Mouse (Mus musculus): ENCODE results near the gene Sema3b. TPM values are rescaled to one million over a fixed set of nuclear protein-coding genes. Genes with fewer than 3 reads are reported as not detected.
A peak's percentile ranks its signal among the peaks of the same experiment; 100 is the strongest.

The Sema3b gene
- polyA plus RNA-seq, 1 experiment from 2014 or later = 14.9 TPM

DNA sequence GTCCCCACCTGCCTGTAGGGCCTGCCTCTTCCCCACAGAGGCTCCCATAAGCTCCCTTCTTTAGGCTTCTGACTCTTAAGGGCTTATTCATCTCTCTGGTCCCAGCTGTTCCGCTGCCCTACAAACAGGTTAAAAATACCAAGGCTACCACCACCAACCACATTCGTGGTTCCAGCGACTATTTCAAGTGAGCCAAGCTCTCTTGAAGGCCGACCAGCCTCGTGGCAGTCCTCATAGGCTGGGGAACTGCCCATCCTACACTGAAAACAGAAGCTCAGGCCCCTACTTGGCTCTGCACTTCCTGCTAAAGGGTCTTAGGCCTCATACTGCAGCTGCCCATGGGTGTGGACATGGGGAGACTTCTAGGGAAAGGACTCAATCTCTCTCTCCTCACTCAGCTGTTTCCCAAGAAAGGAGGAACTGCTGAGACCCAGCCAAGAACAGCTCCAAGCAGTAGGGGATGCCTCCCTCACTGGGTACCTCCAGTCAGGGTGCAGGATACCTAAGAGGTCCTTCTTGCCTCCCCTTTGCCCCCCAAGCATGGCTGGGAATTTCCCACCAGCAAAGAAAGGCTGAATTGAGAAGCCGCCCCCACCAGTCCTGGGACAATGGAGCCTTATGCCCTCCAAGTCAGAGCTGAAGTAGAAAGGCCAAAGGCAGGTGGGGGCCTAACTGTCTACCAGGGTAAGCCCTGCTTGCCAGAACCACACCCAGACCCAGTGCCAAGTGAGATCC, 2.6 kb upstream of the Sema3b start:
- H3K27me3 ChIP-seq (ENCODE audit: control insufficient read depth, insufficient read depth, low read length) = no peaks in the 10 kb centered on the region
- no peak overlapping the region; the same call in 1 of the 2 replicates for H3K4me3 ChIP-seq (replicated peaks; ENCODE audit: low read length)
- peak overlapping the region; percentile 85 for H3K9ac ChIP-seq (ENCODE audit: low read length)
- H3K4me1 ChIP-seq (ENCODE audit: control insufficient read depth, insufficient read depth, low read length) = peaks cover 41% of the 10 kb centered on the region
- peak overlapping the region; percentile 91 for H3K4me2 ChIP-seq (ENCODE audit: low read depth, low read length)
- H3K36me3 ChIP-seq (ENCODE audit: control insufficient read depth, insufficient read depth, low read length) = peaks cover 19% of the 10 kb centered on the region
- WGBS = 68% methylated on average over 6 of the region's 6 CpGs
- peak overlapping the region; percentile 94 for H3K27ac ChIP-seq (ENCODE audit: low read length)
- no peak for ATAC-seq (ENCODE audit: insufficient read depth, low FRiP score)
- no peaks in the 10 kb centered on the region for H3K9me3 ChIP-seq (replicated peaks; ENCODE audit: control insufficient read depth, low read length)

DNA sequence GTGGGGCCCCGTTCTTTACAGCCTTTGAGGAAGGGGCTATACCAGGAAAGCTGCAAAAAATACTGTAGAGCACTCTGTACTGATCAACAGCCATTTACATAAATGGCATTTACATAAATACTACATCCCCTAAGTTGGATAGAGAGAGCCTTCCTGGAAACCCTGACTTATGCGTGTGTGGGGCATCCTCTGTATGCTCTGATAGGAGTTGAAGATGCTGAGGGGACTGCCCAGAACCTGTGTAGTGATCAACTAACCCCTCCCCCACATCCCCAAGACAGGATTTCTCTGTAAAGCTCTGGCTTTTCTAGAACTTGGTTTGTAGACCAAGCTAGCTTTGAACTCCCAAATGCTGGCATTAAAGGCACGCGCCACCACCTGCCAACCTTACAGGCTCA, 403 bp upstream of the Sema3b start:
- peaks cover under 1% of the 10 kb centered on the region; the same call in 1 of the 2 replicates for H3K36me3 ChIP-seq (ENCODE audit: control insufficient read depth, insufficient read depth, low read length)

DNA sequence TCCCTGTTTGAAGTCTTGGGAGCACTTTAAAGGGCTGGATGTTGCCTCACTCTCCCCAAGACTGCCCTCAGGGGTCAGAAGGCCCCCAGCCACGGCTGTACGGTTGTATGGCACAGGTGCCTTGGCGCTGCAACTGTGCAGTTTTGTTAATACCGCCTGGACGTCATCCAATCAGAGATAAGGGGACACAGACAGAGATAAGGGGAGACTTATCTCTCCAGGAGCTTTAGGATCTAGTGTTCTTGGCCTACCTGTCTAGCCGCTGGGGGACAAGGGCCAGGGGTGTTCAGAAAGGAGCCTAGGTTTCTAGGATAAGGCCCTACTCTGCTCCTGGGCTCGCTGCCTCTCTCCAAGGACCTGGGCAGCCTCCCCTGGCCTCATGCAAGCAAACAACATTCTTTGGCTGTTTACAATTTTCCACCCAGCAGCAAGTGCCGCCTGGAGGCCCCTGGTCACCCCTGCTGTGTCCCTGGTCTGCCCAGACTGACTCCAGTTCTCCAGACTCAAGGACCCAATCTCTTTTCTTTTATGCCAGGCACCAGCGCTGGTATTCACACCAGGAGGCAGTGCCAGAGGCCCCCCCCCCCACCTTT, 1.3 kb downstream of the Sema3b start:
- no peak for ATAC-seq (ENCODE audit: insufficient read depth, low FRiP score)
- Histone ChIP-seq H3K4me2 (ENCODE audit: low read depth, low read length) (peak overlapping the region; percentile 39; the same call in 1 of the 2 replicates), H3K27ac (ENCODE audit: low read length) (peak overlapping the region; percentile 67; the same call in 1 of the 2 replicates), H3K9me3 (replicated peaks; ENCODE audit: control insufficient read depth, low read length) (no peaks in the 10 kb centered on the region), H3K27me3 (ENCODE audit: control insufficient read depth, insufficient read depth, low read length) (no peaks in the 10 kb centered on the region), H3K4me1 (ENCODE audit: control insufficient read depth, insufficient read depth, low read length) (peaks cover 48% of the 10 kb centered on the region), H3K36me3 (ENCODE audit: control insufficient read depth, insufficient read depth, low read length) (no peaks in the 10 kb centered on the region), H3K4me3 (replicated peaks; ENCODE audit: low read length) (no peak overlapping the region), H3K9ac (ENCODE audit: low read length) (0 out of 2 replicates have a peak overlapping the region, but pooled peaks have one; percentile 32)
- 44% methylated on average over 9 of the region's 9 CpGs for WGBS

More for the DNA sequence above, 403 bp upstream of the Sema3b start:
- ATAC-seq (ENCODE audit: insufficient read depth, low FRiP score) = no peak
- no peaks in the 10 kb centered on the region for H3K27me3 ChIP-seq (ENCODE audit: control insufficient read depth, insufficient read depth, low read length)
- peak overlapping the region; percentile 38; the same call in 1 of the 2 replicates for H3K9ac ChIP-seq (ENCODE audit: low read length)
- H3K4me2 ChIP-seq (ENCODE audit: low read depth, low read length) = 0 out of 2 replicates have a peak overlapping the region, but pooled peaks have one; percentile 2
- no peak overlapping the region for H3K4me3 ChIP-seq (replicated peaks; ENCODE audit: low read length)
- peaks cover 50% of the 10 kb centered on the region for H3K4me1 ChIP-seq (ENCODE audit: control insufficient read depth, insufficient read depth, low read length)
- no peak overlapping the region; the same call in 1 of the 2 replicates for H3K27ac ChIP-seq (ENCODE audit: low read length)
- no peaks in the 10 kb centered on the region for H3K9me3 ChIP-seq (replicated peaks; ENCODE audit: control insufficient read depth, low read length)
- 68% methylated on average over 4 of the region's 4 CpGs for WGBS

DNA sequence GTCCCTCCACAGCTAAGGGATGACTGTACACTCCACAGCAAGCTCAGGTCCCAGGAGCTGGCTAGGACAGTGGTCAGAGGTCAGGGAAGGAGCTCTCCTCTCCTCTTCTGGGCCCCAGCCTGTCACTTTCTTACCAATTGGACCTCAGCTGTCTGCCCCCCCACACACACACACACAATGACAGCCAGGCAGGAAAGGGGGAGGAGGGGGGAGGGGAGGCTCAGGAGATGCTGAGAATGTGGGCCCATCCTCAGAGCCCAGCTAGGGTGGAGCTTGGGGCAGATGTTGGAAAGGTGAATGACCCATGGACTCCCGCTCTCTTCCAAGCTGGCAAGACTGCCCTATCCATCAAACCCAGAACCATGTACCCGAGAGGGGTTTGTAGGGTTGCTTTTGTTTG, 2.0 kb downstream of the Sema3b start:
- H3K27me3 ChIP-seq (ENCODE audit: control insufficient read depth, insufficient read depth, low read length) = no peaks in the 10 kb centered on the region
- WGBS = 68% methylated on average over 2 of the region's 2 CpGs
- no peaks in the 10 kb centered on the region for H3K36me3 ChIP-seq (ENCODE audit: control insufficient read depth, insufficient read depth, low read length)
- peaks cover 46% of the 10 kb centered on the region for H3K4me1 ChIP-seq (ENCODE audit: control insufficient read depth, insufficient read depth, low read length)
- no peak for ATAC-seq (ENCODE audit: insufficient read depth, low FRiP score)
- no peaks in the 10 kb centered on the region for H3K9me3 ChIP-seq (replicated peaks; ENCODE audit: control insufficient read depth, low read length)
- peak overlapping the region; percentile 62 for H3K9ac ChIP-seq (ENCODE audit: low read length)
- H3K4me2 ChIP-seq (ENCODE audit: low read depth, low read length) = peak overlapping the region; percentile 39
- peak overlapping the region; percentile 24 for H3K4me3 ChIP-seq (replicated peaks; ENCODE audit: low read length)
- peak overlapping the region; percentile 67; the same call in 1 of the 2 replicates for H3K27ac ChIP-seq (ENCODE audit: low read length)

DNA sequence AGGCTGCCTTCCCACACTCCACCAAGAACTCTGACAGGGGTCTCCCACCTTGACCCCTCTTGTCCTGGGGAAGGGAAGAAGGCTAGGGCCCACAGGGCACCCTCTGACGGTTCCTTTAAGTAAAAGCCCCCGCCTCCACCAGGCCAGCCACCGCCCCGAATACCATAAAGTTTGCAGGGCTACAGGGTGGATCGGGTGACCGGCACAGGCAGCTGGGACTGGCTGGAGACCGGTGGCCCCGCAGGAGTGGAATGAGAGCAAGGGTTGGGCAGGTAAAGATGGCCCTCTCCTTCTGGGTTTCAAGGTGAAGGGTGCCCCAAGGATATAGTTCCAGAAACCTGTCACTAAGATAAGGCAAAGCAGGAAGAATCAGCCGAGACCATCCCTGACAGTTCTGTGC, 2.4 kb downstream of the Sema3b start:
- Histone ChIP-seq H3K4me3 (replicated peaks; ENCODE audit: low read length) (peak overlapping the region; percentile 24), H3K9me3 (replicated peaks; ENCODE audit: control insufficient read depth, low read length) (no peaks in the 10 kb centered on the region), H3K27me3 (ENCODE audit: control insufficient read depth, insufficient read depth, low read length) (no peaks in the 10 kb centered on the region), H3K9ac (ENCODE audit: low read length) (peak overlapping the region; percentile 62), H3K27ac (ENCODE audit: low read length) (peak overlapping the region; percentile 81), H3K4me1 (ENCODE audit: control insufficient read depth, insufficient read depth, low read length) (peaks cover 42% of the 10 kb centered on the region), H3K4me2 (ENCODE audit: low read depth, low read length) (peak overlapping the region; percentile 39), H3K36me3 (ENCODE audit: control insufficient read depth, insufficient read depth, low read length) (no peaks in the 10 kb centered on the region)
- ATAC-seq (ENCODE audit: insufficient read depth, low FRiP score) = no peak; the same call in 1 of the 2 replicates
- 24% methylated on average over 9 of the region's 9 CpGs for WGBS

DNA sequence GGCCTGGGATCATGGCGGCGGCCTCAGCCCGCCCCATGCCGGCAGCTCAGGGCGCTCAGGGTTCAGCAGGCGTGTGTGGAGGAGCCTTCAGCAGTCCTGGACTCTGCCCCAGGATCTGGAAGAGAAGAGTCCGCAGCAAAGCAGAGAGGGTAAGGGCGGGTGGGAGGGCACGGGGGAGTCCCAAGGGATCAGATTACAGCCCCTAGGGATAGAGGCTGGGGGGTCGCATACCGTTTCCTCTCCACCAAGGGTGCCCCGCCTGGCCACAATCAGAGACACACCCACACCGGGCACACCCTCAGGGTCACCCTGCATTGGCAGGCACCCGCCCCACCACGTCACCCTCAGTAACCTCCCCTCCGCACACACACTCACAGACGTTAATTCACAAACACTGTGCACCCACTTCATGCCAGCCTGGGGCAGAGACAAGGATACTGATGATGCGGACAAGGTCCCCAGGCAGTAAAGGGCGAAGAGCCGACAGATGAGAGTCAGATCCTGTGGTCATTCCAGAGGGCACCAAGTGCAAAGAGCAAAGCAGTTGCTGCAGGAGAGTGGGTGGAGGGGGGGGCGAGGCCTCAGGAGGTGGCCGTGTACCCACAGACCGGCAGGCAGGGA, 3.9 kb downstream of the Sema3b start:
- 34% methylated on average over 23 of the region's 23 CpGs for WGBS
- ATAC-seq (ENCODE audit: insufficient read depth, low FRiP score) = peak; percentile 66
- no peaks in the 10 kb centered on the region for H3K36me3 ChIP-seq (ENCODE audit: control insufficient read depth, insufficient read depth, low read length)
- H3K4me3 ChIP-seq (replicated peaks; ENCODE audit: low read length) = peak overlapping the region; percentile 40
- H3K27ac ChIP-seq (ENCODE audit: low read length) = peak overlapping the region; percentile 81
- H3K4me2 ChIP-seq (ENCODE audit: low read depth, low read length) = peak overlapping the region; percentile 51
- H3K27me3 ChIP-seq (ENCODE audit: control insufficient read depth, insufficient read depth, low read length) = no peaks in the 10 kb centered on the region
- peaks cover 39% of the 10 kb centered on the region for H3K4me1 ChIP-seq (ENCODE audit: control insufficient read depth, insufficient read depth, low read length)
- H3K9me3 ChIP-seq (replicated peaks; ENCODE audit: control insufficient read depth, low read length) = no peaks in the 10 kb centered on the region
- H3K9ac ChIP-seq (ENCODE audit: low read length) = peak overlapping the region; percentile 69

DNA sequence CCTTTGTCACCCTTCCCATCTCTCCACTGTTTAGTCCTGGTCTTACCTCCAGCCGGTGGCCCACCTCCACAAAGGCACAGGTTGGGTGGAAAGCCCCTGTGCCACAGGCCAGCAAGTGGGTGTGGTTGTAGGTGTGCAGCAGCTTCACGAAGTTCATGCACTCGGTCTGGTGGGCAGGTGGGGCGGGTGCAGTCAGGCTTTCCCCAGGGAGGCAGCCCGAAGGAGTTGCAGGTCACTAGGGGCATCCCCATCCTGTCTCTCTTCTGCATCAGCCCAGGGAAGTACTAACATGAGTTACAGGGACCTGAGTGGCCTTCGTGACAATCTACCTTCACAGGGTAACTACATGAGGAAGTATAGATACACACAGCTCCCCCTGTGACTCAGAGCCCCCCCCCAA, 5.8 kb downstream of the Sema3b start:
- Histone ChIP-seq H3K27me3 (ENCODE audit: control insufficient read depth, insufficient read depth, low read length) (no peaks in the 10 kb centered on the region), H3K36me3 (ENCODE audit: control insufficient read depth, insufficient read depth, low read length) (no peaks in the 10 kb centered on the region), H3K27ac (ENCODE audit: low read length) (no peak overlapping the region), H3K9ac (ENCODE audit: low read length) (no peak overlapping the region), H3K9me3 (replicated peaks; ENCODE audit: control insufficient read depth, low read length) (no peaks in the 10 kb centered on the region), H3K4me3 (replicated peaks; ENCODE audit: low read length) (no peak overlapping the region), H3K4me1 (ENCODE audit: control insufficient read depth, insufficient read depth, low read length) (peaks cover 29% of the 10 kb centered on the region; the same call in 1 of the 2 replicates), H3K4me2 (ENCODE audit: low read depth, low read length) (no peak overlapping the region)
- ATAC-seq (ENCODE audit: insufficient read depth, low FRiP score) = no peak
- 71% methylated on average over 6 of the region's 6 CpGs for WGBS

DNA sequence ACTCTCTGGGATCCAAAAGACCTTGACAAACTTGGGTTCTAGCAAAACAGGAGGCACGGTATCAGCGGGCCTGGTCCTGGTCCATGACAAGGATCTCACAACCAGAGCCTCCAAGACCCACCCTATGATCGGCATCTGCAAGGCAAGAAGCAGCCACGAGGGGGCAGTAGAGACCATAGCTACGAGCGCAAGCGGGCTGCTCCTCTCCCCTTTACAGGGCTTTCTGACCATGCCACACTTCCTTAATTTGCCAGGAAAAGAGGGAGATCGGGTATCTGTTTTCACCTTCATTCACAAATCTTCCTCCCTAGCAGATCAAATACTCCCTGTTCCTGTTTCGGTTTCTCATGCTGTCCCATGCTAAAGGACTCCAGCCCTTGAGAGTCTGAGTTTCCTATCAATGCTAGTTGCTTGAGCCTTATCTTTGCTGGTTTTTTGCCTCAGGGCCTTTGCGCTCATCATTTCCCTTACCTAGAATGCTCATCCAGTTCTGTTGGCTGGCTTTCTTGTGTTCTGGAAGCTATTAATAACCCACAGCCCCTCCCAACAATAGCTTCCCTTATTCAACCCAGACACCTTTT, 6.9 kb downstream of the Sema3b start:
- H3K27ac ChIP-seq (ENCODE audit: low read length) = no peak overlapping the region
- WGBS = 11% methylated on average over 10 of the region's 10 CpGs
- H3K4me3 ChIP-seq (replicated peaks; ENCODE audit: low read length) = no peak overlapping the region
- H3K27me3 ChIP-seq (ENCODE audit: control insufficient read depth, insufficient read depth, low read length) = no peaks in the 10 kb centered on the region
- no peak overlapping the region; the same call in 1 of the 2 replicates for H3K4me2 ChIP-seq (ENCODE audit: low read depth, low read length)
- peaks cover 18% of the 10 kb centered on the region; the same call in 1 of the 2 replicates for H3K4me1 ChIP-seq (ENCODE audit: control insufficient read depth, insufficient read depth, low read length)
- H3K36me3 ChIP-seq (ENCODE audit: control insufficient read depth, insufficient read depth, low read length) = no peaks in the 10 kb centered on the region
- peak; percentile 67; the same call in 1 of the 2 replicates for ATAC-seq (ENCODE audit: insufficient read depth, low FRiP score)
- H3K9ac ChIP-seq (ENCODE audit: low read length) = peak overlapping the region; percentile 44; the same call in 1 of the 2 replicates
- no peaks in the 10 kb centered on the region for H3K9me3 ChIP-seq (replicated peaks; ENCODE audit: control insufficient read depth, low read length)
